Mouse (Mus musculus) heart, embryonic 13.5 days (tissue): Measurements from ENCODE around the gene Bmp5. TPM values are rescaled to one million over a fixed set of nuclear protein-coding genes. Genes with fewer than 3 reads are reported as not detected.
"Not testable (repeated sequence)": the region's sequence is repeated elsewhere in the genome, so short reads cannot be mapped to it uniquely, and the experiment has no call there.

ENCODE experiments used
- ATAC-seq: fragments of 200-750 bp; cut with Nextera tagmentation; 2 replicates; pipeline ENCODE4 v1.8.0; 2017; ENCODE audit warnings: moderate TSS enrichment; ENCODE audit not compliant: insufficient number of reproducible peaks, low FRiP score, low TSS enrichment; ENCODE audit errors: extremely low read depth
- H3K27ac ChIP-seq: fragments of 300-500 bp; sonication (generic); replicated peaks from 2 replicates; pipeline ENCODE4 v1.5.1; 2015; ENCODE audit warnings: moderate library complexity, mild to moderate bottlenecking, inconsistent platforms
- H3K27me3 ChIP-seq: fragments of 300-500 bp; sonication (generic); replicated peaks from 2 replicates; pipeline ENCODE4 v1.6.1; 2015; ENCODE audit warnings: mild to moderate bottlenecking, inconsistent platforms
- H3K36me3 ChIP-seq: fragments of 300-500 bp; sonication (generic); 2 replicates; pipeline ENCODE4 v1.6.1; 2015; ENCODE audit warnings: mild to moderate bottlenecking, inconsistent platforms
- H3K4me1 ChIP-seq: fragments of 300-500 bp; sonication (generic); 2 replicates; pipeline ENCODE4 v1.6.1; 2015; ENCODE audit warnings: inconsistent platforms
- H3K4me2 ChIP-seq: fragments of 300-500 bp; sonication (generic); 2 replicates; pipeline ENCODE4 v1.6.1; 2015; ENCODE audit warnings: inconsistent platforms, mild to moderate bottlenecking, moderate library complexity
- H3K4me3 ChIP-seq: fragments of 300-500 bp; sonication (generic); 2 replicates; pipeline ENCODE4 v1.5.1; 2015; ENCODE audit warnings: moderate library complexity, mild to moderate bottlenecking, inconsistent platforms
- H3K9ac ChIP-seq: fragments of 300-500 bp; sonication (generic); 2 replicates; pipeline ENCODE4 v1.6.1; 2015; ENCODE audit warnings: inconsistent platforms, mild to moderate bottlenecking, moderate library complexity
- H3K9me3 ChIP-seq: fragments of 300-500 bp; sonication (generic); 2 replicates; pipeline ENCODE4 v1.6.1; 2016; ENCODE audit warnings: inconsistent platforms
- WGBS: fragments of 180-500 bp; shearing (Covaris S2); methylation state at CpG from one replicate; pipeline ENCODE4 v1.1.7; 2015; ENCODE audit warnings: mixed read lengths; 5-methylcytosine and 5-hydroxymethylcytosine counted together
- polyA plus RNA-seq: library from polyadenylated mRNA; unstranded; fragments of >200 nt; fragmentation: Nextera tagmentation; extraction: Ambion mirVana; gene quantifications from 2 replicates; pipeline ENCODE4 v1.2.1, GENCODE M21; 2015

Bmp5 gene
- polyA plus RNA-seq, 1 experiment from 2014 or later: 8.3 TPM

- Histone ChIP-seq H3K4me2 (no peak overlapping the region), H3K4me3 (no peak overlapping the region), H3K9ac (no peak overlapping the region), H3K9me3 (no peaks in the 10 kb centered on the region), H3K4me1 (peaks cover 22% of the 10 kb centered on the region), H3K36me3 (no peaks in the 10 kb centered on the region), H3K27ac (no peak overlapping the region), H3K27me3 (no peaks in the 10 kb centered on the region)
- no peak for ATAC-seq
- WGBS: 74% methylated on average over 2 of the region's 2 CpGs
Measured at GRCm38 (mm10) chr9:75783573-75783972, 8.4 kb downstream of the Bmp5 start.

- Histone ChIP-seq H3K36me3 (no peaks in the 10 kb centered on the region), H3K4me2 (no peak overlapping the region), H3K9ac (no peak overlapping the region), H3K27me3 (no peaks in the 10 kb centered on the region), H3K9me3 (no peaks in the 10 kb centered on the region), H3K4me1 (peaks cover 13% of the 10 kb centered on the region), H3K27ac (no peak overlapping the region), H3K4me3 (no peak overlapping the region)
- ATAC-seq: no peak
- WGBS: 87% methylated on average over 5 of the region's 5 CpGs
Measured at GRCm38 (mm10) chr9:75785959-75786358, 10.8 kb downstream of the Bmp5 start.

- no peaks in the 10 kb centered on the region for H3K9me3 ChIP-seq
- H3K27ac ChIP-seq: no peak overlapping the region
- H3K4me3 ChIP-seq: no peak overlapping the region
- no peak for ATAC-seq
- H3K4me2 ChIP-seq: no peak overlapping the region
- no peaks in the 10 kb centered on the region for H3K36me3 ChIP-seq
- no peak overlapping the region for H3K9ac ChIP-seq
- H3K27me3 ChIP-seq: no peaks in the 10 kb centered on the region
- 74% methylated on average over 15 of the region's 15 CpGs for WGBS
- H3K4me1 ChIP-seq: peaks cover 5% of the 10 kb centered on the region
Measured at GRCm38 (mm10) chr9:75787121-75787520, 12.0 kb downstream of the Bmp5 start.

GRCm38 (mm10) chr9:75789879-75790428, 14.8 kb downstream of the Bmp5 start:
- ATAC-seq: no peak
- no peaks in the 10 kb centered on the region for H3K27me3 ChIP-seq
- no peaks in the 10 kb centered on the region for H3K36me3 ChIP-seq
- 65% methylated on average over 7 of the region's 7 CpGs for WGBS
- no peaks in the 10 kb centered on the region for H3K9me3 ChIP-seq
- no peak overlapping the region for H3K27ac ChIP-seq
- H3K4me2 ChIP-seq: no peak overlapping the region
- no peak overlapping the region for H3K9ac ChIP-seq
- peaks cover 3% of the 10 kb centered on the region; the same call in 1 of the 2 replicates for H3K4me1 ChIP-seq
- no peak overlapping the region for H3K4me3 ChIP-seq

GRCm38 (mm10) chr9:75804940-75805339, 29.8 kb downstream of the Bmp5 start:
- Histone ChIP-seq H3K36me3 (no peaks in the 10 kb centered on the region), H3K27ac (no peak overlapping the region), H3K4me3 (no peak overlapping the region), H3K27me3 (no peaks in the 10 kb centered on the region), H3K4me1 (peaks cover 5% of the 10 kb centered on the region; the same call in 1 of the 2 replicates), H3K4me2 (no peak overlapping the region), H3K9me3 (no peaks in the 10 kb centered on the region), H3K9ac (no peak overlapping the region)
- 78% methylated on average over 6 of the region's 6 CpGs for WGBS
- no peak for ATAC-seq

GRCm38 (mm10) chr9:75808179-75808578, 33.0 kb downstream of the Bmp5 start:
- ATAC-seq: not testable (repeated sequence)
- 92% methylated on average over 3 of the region's 4 CpGs for WGBS

GRCm38 (mm10) chr9:75808659-75809058, 33.5 kb downstream of the Bmp5 start:
- Histone ChIP-seq H3K27ac (no peak overlapping the region), H3K36me3 (no peaks in the 10 kb centered on the region), H3K4me3 (no peak overlapping the region), H3K4me1 (peaks cover 6% of the 10 kb centered on the region), H3K9me3 (no peaks in the 10 kb centered on the region), H3K27me3 (no peaks in the 10 kb centered on the region), H3K9ac (no peak overlapping the region), H3K4me2 (no peak overlapping the region)
- 83% methylated on average over 7 of the region's 7 CpGs for WGBS
- no peak for ATAC-seq

More at GRCm38 (mm10) chr9:75808179-75808578, 33.0 kb downstream of the Bmp5 start:
- H3K9ac ChIP-seq, H3K9me3 ChIP-seq, H3K4me3 ChIP-seq, H3K4me2 ChIP-seq, H3K4me1 ChIP-seq, H3K36me3 ChIP-seq, H3K27ac ChIP-seq, H3K27me3 ChIP-seq: not testable (repeated sequence)

- Histone ChIP-seq H3K27me3 (no peaks in the 10 kb centered on the region), H3K9ac (no peak overlapping the region), H3K27ac (no peak overlapping the region), H3K4me2 (no peak overlapping the region), H3K4me3 (no peak overlapping the region), H3K4me1 (peaks cover 21% of the 10 kb centered on the region), H3K9me3 (no peaks in the 10 kb centered on the region), H3K36me3 (no peaks in the 10 kb centered on the region)
- 95% methylated on average over 1 of the region's 1 CpGs for WGBS
- no peak for ATAC-seq
Measured at GRCm38 (mm10) chr9:75815161-75815560, 40.0 kb downstream of the Bmp5 start.

GRCm38 (mm10) chr9:75818400-75818799, 43.2 kb downstream of the Bmp5 start:
- Histone ChIP-seq H3K9ac (no peak overlapping the region), H3K27ac (no peak overlapping the region), H3K4me2 (no peak overlapping the region), H3K27me3 (no peaks in the 10 kb centered on the region), H3K36me3 (no peaks in the 10 kb centered on the region), H3K4me1 (peaks cover 15% of the 10 kb centered on the region), H3K9me3 (no peaks in the 10 kb centered on the region), H3K4me3 (no peak overlapping the region)
- WGBS: 87% methylated on average over 5 of the region's 5 CpGs
- ATAC-seq: no peak

GRCm38 (mm10) chr9:75832468-75832867, 57.3 kb downstream of the Bmp5 start:
- Histone ChIP-seq H3K4me3 (no peak overlapping the region), H3K27ac (no peak overlapping the region), H3K9ac (no peak overlapping the region), H3K27me3 (no peaks in the 10 kb centered on the region), H3K4me1 (peaks cover 5% of the 10 kb centered on the region; the same call in 1 of the 2 replicates), H3K4me2 (no peak overlapping the region), H3K9me3 (no peaks in the 10 kb centered on the region), H3K36me3 (no peaks in the 10 kb centered on the region)
- WGBS: 81% methylated on average over 9 of the region's 9 CpGs
- no peak for ATAC-seq

- no peak overlapping the region for H3K9ac ChIP-seq
- no peaks in the 10 kb centered on the region for H3K27me3 ChIP-seq
- ATAC-seq: no peak
- 62% methylated on average over 5 of the region's 5 CpGs for WGBS
- H3K4me2 ChIP-seq: no peak overlapping the region
- H3K4me1 ChIP-seq: peaks cover 5% of the 10 kb centered on the region; the same call in 1 of the 2 replicates
- H3K9me3 ChIP-seq: no peaks in the 10 kb centered on the region
- no peak overlapping the region for H3K27ac ChIP-seq
- H3K4me3 ChIP-seq: no peak overlapping the region
- H3K36me3 ChIP-seq: no peaks in the 10 kb centered on the region
Measured at GRCm38 (mm10) chr9:75833189-75833732, 58.1 kb downstream of the Bmp5 start.

GRCm38 (mm10) chr9:75839450-75839849, 64.3 kb downstream of the Bmp5 start:
- no peak overlapping the region for H3K4me3 ChIP-seq
- H3K27ac ChIP-seq: no peak overlapping the region
- H3K9ac ChIP-seq: no peak overlapping the region
- WGBS: 67% methylated on average over 3 of the region's 3 CpGs
- H3K36me3 ChIP-seq: no peaks in the 10 kb centered on the region
- no peaks in the 10 kb centered on the region for H3K9me3 ChIP-seq
- no peaks in the 10 kb centered on the region for H3K27me3 ChIP-seq
- H3K4me1 ChIP-seq: no peaks in the 10 kb centered on the region
- ATAC-seq: no peak
- no peak overlapping the region for H3K4me2 ChIP-seq
